Comparison of ENCODE assay signal across 8 mouse cellular contexts in the genomic region with DNA sequence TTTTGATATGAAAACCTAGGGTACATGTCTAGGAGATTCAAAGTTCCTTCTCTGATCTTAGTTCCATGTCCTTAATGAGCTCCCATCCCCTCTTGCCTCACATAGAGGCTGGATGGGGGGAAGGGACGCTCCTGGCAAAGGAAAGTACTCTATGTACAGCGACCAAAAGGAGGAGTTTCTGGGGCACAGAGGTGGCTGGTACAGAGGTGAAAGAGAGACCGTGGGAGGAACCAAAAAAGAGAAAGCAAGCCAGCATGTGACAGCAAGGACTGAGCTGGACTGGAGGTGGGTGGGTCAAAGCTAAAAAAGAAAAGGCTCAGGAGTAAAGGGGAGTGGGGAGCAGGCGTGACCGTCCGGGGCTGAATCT. TPM values are rescaled to one million over a fixed set of nuclear protein-coding genes. Genes with fewer than 3 reads are reported as not detected.
DNase-seq lines count a peak whose midpoint lies in the region; ATAC-seq and TF ChIP-seq lines count a peak whose summit lies in the region.

No protein-coding gene starts in this region.

- TF ChIP-seq CTCF in embryonic fibroblast, embryonic 13.5 days (IDR thresholded peaks at IDR 0.05; ENCODE audit: borderline replicate concordance, insufficient read depth, low read length): no peak

- peaks cover 3% of the 10 kb centered on the region; the same call in 1 of the 2 replicates for H3K4me1 ChIP-seq in embryonic fibroblast, embryonic 13.5 days (ENCODE audit: control insufficient read depth, insufficient read depth, low read length)

- DNase-seq in embryo, embryonic 10 days (ENCODE audit: low spot score): peak; percentile 5
- no peak for DNase-seq in embryo, embryonic 11 days
- peak; percentile 66 for DNase-seq in kidney, adult 18-20 months
- peak; percentile 59 for DNase-seq in lung, postnatal 10 days
- peak; percentile 13 for DNase-seq in telencephalon, adult 2 months (ENCODE audit: low read depth, low spot score)
- DNase-seq in embryo, embryonic 9.5 days (ENCODE audit: extremely low spot score): no peak

- ATAC-seq in CD4-positive, CD25-positive, alpha-beta regulatory T cell, adult 4 months: peak; percentile 4

- no peak overlapping the region for H3K27ac ChIP-seq in embryonic fibroblast, embryonic 13.5 days (ENCODE audit: insufficient read depth, low read length)

- peak overlapping the region; percentile 63 for H3K4me3 ChIP-seq in embryonic fibroblast, embryonic 13.5 days (ENCODE audit: insufficient read depth, low read length)

- TF ChIP-seq POLR2A in embryonic fibroblast, embryonic 13.5 days (IDR thresholded peaks at IDR 0.05; ENCODE audit: low read depth, low read length): no peak

RNA-seq across cellular contexts. Expression of gene Aldh6a1, which starts 0.5 kb away (rescaled TPM):
- polyA plus RNA-seq in CD4-positive, CD25-positive, alpha-beta regulatory T cell, adult 4 months (2017; shearing (Covaris generic)): 10 to 100 TPM; 13.9 to 15.6 TPM
- 14.2 and 19.1 TPM in 2 replicates for polyA plus RNA-seq in embryonic fibroblast, embryonic 13.5 days (2011; ENCODE audit: insufficient read length, low read depth, missing spikeins)

RNA-seq across cellular contexts. Expression of gene Lin52, which starts 0.9 kb away (rescaled TPM):
- 10 to 100 TPM; 20.9 to 29.3 TPM for polyA plus RNA-seq in CD4-positive, CD25-positive, alpha-beta regulatory T cell, adult 4 months (2017; shearing (Covaris generic))
- polyA plus RNA-seq in embryonic fibroblast, embryonic 13.5 days (2011; ENCODE audit: insufficient read length, low read depth, missing spikeins): 10.3 and 14.5 TPM in 2 replicates

RNA-seq across cellular contexts. Expression of gene Rnf113a2, which starts 33.3 kb away (rescaled TPM):
- polyA plus RNA-seq in CD4-positive, CD25-positive, alpha-beta regulatory T cell, adult 4 months (2017; shearing (Covaris generic)): 10 to 100 TPM; 31.9 to 40.6 TPM
- polyA plus RNA-seq in embryonic fibroblast, embryonic 13.5 days (2011; ENCODE audit: insufficient read length, low read depth, missing spikeins): 14.8 and 15.8 TPM in 2 replicates

RNA-seq across cellular contexts. Expression of gene Bbof1, which starts 41.5 kb away (rescaled TPM):
- polyA plus RNA-seq in CD4-positive, CD25-positive, alpha-beta regulatory T cell, adult 4 months (2017; shearing (Covaris generic)): under 1 TPM; 0.77 to 0.86 TPM
- 0.22 and 0.95 TPM in 2 replicates for polyA plus RNA-seq in embryonic fibroblast, embryonic 13.5 days (2011; ENCODE audit: insufficient read length, low read depth, missing spikeins)

RNA-seq across cellular contexts. Expression of gene Entpd5, which starts 41.5 kb away (rescaled TPM):
- polyA plus RNA-seq in CD4-positive, CD25-positive, alpha-beta regulatory T cell, adult 4 months (2017; shearing (Covaris generic)): 10 to 100 TPM; 19.5 to 36.7 TPM
- 13.7 and 14.6 TPM in 2 replicates for polyA plus RNA-seq in embryonic fibroblast, embryonic 13.5 days (2011; ENCODE audit: insufficient read length, low read depth, missing spikeins)

Comparison
In these comparisons a context has a peak if more than half of its experiments do, and no peak if none do; other contexts are left out.
1. DNase-seq: peak in embryo, embryonic 10 days (single experiment), kidney, adult 18-20 months (single experiment), lung, postnatal 10 days (single experiment) and telencephalon, adult 2 months (single experiment); none in embryo, embryonic 11 days (single experiment) and embryo, embryonic 9.5 days (single experiment).